Mouse (Mus musculus): ENCODE results near the gene Lemd1.
"Not testable (repeated sequence)": the region's sequence is repeated elsewhere in the genome, so short reads cannot be mapped to it uniquely, and the experiment has no call there.

The Lemd1 gene

DNA sequence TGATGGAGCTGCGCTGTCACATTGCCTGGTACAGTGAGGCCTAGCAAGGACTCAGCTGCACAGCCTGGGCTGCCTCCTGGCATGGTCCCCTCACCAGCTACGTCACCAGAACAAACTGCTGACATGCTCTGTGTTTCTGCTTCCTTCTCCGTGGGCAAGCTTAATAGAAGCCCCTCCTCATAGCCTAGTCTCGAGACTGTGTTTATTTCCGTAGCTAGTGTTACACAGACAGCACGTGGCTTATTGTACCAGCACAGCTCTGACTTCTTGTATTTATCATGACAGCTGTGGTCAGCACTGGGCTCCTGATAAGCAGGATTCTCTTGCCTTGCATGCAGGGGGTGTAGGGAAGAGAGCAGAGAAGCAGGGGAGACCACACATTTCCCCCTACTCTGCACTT lies 54.9 kb downstream of the Lemd1 start:
- DNase-seq (ENCODE audit: extremely low spot score): no peak

- DNase-seq (ENCODE audit: extremely low spot score): no peak
These were observed 55.4 kb downstream of the Lemd1 start for GRCm38 (mm10) chr1:132246641-132247040.

DNA sequence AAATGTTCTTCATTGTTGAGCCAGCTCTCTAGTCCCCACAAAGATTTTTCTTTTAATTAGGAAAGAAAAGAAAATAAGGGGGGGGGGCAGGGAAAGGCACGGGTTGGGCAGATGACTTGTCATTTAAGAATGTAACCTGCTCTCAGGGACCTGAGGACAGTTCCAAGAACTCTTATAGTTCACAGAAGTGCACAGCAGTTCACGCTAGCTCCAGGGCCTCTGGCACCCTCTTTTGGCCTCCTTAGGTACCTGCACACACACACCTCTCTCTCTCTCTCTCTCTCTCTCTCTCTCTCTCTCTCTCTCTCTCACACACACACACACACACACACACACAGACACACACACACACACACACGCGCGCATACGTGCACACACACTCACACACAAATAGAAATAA lies 63.2 kb downstream of the Lemd1 start:
- DNase-seq (ENCODE audit: extremely low spot score): no peak

DNA sequence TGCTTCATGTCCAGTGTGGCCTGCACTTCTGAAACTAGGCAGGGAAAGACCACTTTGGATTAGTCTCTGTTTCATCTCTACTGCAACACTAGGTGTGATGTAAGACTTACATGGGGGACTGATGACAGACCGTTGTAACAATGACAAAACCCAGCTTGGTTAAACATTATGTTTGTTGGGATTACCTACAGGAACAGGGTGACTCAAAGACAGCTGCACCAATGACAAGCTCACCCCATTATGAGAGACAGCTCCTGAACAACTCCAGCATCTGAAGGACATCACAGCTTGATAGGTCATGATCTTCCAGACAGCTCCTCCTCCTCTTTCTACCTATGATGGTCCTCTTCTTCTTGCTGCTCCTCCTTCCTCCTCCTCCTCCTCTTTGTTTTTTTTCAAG lies 69.1 kb downstream of the Lemd1 start:
- no peak for DNase-seq (ENCODE audit: extremely low spot score)

- no peak for DNase-seq (ENCODE audit: extremely low spot score)
These were observed 69.8 kb downstream of the Lemd1 start for GRCm38 (mm10) chr1:132261058-132261457.

GRCm38 (mm10) chr1:132263618-132264017 lies 72.4 kb downstream of the Lemd1 start:
- no peak for DNase-seq (ENCODE audit: extremely low spot score)

DNA sequence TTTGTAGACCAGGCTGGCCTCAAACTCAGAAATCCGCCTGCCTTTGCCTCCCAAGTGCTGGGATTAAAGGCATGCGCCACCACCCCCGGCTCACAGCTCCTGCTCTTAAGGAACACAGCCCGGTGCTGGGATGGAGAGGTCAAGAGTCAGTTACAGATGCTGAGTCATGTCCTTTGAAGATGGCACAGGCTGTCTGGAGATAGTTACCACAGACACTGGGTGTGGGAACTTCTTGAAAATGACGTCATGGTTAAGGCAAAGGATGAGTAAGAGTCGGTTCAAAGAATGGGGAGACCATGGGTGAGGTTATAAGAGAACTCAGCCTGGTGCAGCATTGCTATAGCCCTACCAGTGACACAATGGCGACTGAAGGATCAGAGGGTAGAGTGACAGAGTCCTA lies 73.3 kb downstream of the Lemd1 start:
- no peak for DNase-seq (ENCODE audit: extremely low spot score)

DNA sequence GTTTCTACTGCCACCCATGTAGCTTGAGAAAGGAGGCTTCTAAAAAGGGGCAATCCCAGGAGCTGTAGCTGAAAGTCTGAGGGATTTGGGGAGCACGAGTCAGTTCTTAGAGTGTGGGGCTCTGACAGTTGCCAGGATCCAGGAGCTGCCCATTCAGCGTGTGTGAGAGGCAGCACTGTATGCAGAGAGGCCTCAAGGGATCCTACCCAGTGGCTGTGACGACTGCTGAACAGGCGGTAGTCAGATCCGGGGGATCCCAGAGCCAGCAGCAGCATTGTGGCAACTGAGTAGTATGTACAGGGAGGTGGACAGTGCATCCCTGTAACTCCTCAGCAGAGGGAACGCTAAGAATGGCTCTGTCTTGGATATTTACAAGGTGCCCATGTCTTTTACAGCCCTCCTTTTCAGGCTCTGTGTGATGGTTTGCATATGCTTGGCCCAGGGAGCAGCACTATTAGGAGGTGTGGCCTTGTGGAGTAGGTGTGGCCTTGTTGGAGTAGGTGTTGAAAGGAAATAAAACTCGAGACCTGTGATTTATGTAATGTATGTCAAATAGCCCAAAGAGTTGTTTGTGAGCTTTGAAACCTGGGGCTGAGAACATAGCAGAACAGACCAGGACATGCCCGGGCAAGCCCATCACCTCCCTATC lies 74.1 kb downstream of the Lemd1 start:
- DNase-seq (ENCODE audit: extremely low spot score): no peak

DNA sequence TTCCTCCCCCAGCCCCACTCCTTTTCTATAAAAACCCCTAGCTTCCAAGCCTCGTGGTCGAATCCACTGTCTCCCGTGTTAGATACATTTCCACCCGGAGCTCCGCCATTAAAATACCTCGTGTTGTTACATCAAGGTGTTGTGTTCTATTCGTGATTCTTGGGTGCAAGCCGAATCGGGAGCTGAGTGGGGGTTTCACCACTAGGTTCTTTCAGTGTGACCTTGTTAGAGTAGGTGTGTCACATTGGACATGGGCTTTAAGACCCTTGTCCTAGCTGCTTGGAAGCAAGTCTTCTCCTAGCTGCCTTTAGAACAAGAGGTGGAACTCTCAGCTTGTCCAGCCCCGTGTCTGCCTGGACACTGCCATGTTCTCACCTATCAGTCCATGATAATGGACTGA lies 74.7 kb downstream of the Lemd1 start:
- DNase-seq (ENCODE audit: extremely low spot score): no peak

DNA sequence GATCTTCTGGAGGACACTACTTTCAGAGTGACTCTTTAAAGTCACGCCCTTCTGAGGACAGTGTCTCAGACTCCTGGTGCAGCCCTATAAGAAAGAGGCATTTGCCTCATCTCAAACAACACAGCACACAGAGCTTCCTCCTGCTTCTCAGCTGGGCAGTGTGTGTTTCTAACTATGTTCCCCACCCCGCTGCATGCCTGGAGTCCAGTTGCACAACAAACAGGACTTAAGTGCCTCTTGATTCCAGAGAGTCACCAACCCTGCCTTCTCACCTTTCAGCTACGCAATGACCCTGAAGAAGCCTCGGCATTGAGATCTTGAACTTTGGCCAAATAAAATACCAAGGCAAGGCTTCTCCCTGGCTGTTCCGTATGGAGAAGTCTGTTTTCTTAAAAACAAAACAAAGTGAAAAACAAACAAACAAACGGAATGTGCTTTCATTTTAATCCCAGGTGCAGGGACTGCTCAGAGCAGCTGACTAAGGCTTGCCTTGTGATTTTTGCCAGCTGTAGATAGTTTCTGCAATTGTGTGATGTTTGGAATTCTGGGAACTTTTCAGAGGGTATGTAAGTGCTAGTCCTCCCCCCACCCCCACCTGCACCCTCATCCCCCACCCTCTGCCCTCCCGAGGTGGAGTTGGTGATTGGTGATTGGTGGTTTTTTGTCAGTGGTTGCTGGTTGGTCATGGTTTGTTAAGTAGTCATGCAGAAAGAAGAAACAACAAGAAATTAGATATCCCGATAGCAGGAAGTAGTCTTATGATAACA lies 75.7 kb downstream of the Lemd1 start:
- no peak for DNase-seq (ENCODE audit: extremely low spot score)

- no peak for DNase-seq (ENCODE audit: extremely low spot score)
These were observed 76.7 kb downstream of the Lemd1 start for GRCm38 (mm10) chr1:132267959-132268358.

DNA sequence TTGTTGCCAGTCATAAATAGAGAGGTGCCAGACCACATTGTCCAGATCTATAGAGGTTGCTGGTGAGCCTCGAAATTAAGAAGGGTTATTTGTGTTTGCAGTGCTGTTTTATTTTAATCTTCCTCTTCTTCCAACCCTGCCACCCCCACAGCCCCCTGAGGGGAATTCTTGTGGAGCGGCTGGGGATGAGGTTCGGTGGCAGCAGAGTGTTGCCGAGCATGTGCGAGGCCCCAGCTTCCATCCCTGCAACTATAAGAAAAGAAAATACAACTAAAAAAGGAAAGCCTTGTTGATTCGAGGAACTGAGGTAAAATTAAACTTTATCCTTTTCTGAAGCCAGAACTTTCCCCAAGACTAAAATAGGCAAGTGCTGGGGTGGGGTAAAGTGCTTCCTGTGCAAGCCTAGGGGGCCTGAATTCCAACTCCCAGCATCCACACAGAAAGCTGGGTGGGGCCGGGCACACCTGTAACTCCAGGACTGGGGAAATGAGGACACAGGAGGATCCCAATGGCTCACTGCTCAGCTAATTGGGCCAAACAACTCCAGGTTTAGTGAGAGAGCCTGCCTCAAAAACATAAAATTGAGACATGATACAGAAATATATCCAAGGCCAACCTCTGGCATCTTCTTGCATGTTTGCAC lies 77.3 kb downstream of the Lemd1 start:
- DNase-seq (ENCODE audit: extremely low spot score): no peak

GRCm38 (mm10) chr1:132271237-132271636 lies 80.0 kb downstream of the Lemd1 start:
- no peak for DNase-seq (ENCODE audit: extremely low spot score)

DNA sequence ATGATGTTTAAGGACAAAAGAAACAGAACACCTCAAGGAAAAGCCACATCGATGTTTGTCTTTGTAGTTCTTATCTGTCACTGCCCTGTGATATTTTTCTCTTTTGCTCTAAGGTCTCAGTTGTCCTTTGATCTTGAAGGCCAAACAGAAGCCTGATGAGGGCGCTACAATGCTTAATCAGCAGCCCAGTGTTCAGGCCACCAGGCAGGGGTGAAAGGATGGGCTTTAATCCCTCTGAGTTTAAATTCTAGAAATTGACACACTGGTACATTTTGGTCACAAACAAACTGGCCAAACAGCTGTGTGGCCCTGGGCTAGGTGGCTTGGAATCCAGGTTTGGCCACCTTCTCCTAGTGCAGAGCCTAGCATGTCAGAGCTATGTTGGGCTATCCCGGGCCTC lies 85.5 kb downstream of the Lemd1 start:
- no peak for DNase-seq (ENCODE audit: extremely low spot score)

GRCm38 (mm10) chr1:132277124-132277523 lies 85.9 kb downstream of the Lemd1 start:
- no peak for DNase-seq (ENCODE audit: extremely low spot score)

DNA sequence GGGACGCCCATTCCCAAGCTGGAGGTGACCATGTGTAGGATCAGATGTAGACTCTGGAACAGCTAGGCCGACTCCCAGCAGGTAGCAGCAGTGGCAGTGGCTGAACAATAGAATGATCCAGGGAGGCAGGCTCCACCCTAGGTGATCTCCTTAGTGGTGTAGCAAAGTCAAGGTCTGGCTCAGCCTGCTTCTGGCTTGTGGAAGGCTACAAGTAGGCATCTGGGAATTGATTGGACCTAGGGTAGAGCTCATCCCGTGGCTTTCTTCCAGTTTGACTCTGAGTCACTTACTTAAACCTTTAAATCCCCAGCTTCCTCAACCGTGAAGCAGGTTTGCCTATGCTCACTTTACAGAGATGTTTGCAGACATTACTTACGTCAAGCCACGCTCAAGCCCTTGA lies 89.4 kb downstream of the Lemd1 start:
- not testable (repeated sequence) for DNase-seq (ENCODE audit: extremely low spot score)

DNA sequence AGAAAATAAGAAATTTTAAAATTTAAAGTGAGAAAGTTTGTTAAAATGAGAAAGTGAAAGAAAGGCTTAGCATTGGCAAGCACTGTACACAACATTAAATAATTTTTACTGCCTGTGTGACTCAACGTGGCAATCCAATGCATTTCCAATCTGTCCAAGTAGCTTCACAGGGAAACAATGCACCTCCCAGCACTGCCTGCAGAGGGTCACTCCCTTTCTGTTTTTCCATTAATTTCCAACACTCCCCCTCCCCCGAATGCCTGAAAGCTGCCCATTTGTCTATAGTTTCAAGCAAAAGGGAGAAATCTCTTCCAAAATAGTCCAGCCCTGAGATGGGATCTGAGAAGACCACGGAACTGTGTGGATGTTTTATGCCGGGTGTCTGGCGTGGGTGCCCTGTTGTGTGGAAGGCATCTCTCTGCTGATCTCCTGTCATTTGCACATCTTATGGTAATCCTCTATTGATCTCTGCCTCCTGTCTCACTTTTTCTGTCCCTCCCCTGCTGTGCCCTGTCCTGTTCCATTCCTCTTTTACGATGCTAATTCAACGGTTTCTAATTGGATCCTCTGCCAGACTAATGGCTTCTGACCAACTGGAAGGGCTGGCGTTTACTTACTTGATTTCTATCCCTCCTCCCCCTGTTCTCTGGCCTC lies 90.4 kb downstream of the Lemd1 start:
- DNase-seq (ENCODE audit: extremely low spot score): peak; percentile 34

DNA sequence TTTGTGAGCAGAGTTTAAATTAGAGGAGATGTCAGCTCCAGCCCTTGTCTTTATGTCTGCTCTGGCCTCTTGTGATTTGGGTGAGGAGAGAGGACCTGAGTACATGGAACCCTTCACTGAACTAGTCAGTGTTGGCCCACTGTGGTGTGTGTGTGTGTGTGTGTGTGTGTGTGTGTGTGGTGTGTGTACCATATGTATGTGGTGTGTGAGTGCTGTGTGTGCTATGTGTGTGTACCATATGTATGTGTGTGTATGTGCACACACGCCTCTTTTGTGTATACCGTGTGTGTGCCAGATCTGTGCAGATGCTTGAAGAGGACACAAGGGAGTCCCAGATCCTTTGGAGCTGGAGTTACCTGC lies 90.9 kb downstream of the Lemd1 start:
- DNase-seq (ENCODE audit: extremely low spot score): no peak

DNA sequence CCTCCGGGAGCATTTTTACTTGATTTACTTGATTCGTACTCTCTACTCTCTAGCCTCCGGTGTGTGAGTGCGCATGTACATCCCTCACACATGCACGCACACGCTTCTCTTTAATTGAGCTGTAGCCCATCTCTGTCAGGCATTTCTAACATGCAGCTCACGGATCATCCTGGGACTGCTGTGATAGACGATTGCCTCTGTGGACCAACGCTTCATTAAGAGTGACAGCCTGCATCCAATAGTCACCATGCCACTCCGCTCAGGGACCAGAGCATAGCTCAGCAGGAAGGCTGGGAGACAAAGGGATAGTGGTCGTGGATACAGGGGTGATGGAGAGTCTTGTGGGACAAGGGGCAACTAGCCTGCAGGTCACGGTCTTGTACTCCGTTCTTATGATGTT lies 91.8 kb downstream of the Lemd1 start:
- no peak for DNase-seq (ENCODE audit: extremely low spot score)

DNA sequence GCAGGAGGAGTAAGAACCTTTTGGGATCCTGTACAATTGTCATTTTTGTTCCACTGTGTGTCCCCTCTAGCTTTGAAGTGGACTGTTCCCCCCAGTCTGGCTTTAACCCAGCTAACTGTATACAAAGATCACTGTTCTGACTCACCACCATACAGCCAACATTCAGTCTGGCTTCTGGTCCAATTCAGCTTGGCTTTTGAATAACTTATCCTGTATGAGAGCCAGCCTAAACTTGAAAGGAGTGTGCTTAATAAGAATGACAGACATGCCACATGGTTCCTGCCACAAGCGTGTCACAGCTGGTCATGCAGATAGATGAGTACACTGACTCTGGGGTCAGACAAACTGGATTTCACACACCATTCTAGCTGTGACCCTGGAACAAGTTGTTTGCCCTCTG lies 95.5 kb downstream of the Lemd1 start:
- no peak for DNase-seq (ENCODE audit: extremely low spot score)

DNA sequence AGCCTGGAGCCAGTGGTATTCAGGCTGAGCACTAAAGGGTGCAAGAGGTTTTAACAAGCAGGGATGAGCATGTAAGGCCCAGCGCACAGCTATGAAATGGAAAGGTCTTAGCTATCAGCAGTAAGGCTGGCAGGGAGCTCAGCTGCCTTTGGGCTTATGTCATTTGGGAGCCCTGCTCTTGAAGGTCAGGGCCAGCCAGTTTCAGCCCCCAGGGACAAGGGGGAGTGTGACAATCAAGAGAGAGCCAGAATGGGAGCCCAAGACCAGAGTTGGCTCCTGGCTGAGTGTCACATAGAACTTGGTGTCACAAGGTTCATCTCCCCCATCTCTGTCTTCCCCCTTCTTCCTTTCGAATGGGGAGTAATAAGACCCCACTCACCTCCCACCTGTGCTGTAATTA lies 96.2 kb downstream of the Lemd1 start:
- DNase-seq (ENCODE audit: extremely low spot score): no peak

DNA sequence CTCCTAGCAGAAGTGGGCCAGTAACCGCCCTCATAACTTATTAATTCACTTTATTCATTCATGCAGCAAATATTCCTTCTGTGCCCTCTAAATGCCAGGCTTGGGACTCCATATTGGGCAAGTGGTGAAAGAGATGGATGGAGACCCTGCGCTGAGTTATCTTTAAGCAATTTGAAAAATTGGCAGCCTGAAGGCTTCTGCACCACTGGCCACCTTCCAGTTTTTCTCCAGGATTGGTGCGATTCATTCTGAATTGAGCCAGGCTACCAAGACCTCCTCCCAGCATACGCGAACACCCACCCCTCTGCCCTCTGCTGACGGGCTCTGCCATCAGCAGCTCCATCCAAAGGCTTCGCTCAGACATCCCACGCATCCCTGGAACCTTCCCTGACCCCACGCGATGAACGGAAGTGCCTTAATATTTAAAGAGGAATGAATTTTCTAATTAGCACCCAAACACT lies 96.8 kb downstream of the Lemd1 start:
- DNase-seq (ENCODE audit: extremely low spot score): no peak

GRCm38 (mm10) chr1:132289965-132290364 lies 98.7 kb downstream of the Lemd1 start:
- no peak for DNase-seq (ENCODE audit: extremely low spot score)

All from embryo, embryonic 9.5 days (tissue).